Mouse (Mus musculus): ENCODE measurements around the gene Stk32b. TPM values are rescaled to one million over a fixed set of nuclear protein-coding genes. Genes with fewer than 3 reads are reported as not detected.
A peak's percentile ranks its signal among the peaks of the same experiment; 100 is the strongest.

The Stk32b gene
- polyA plus RNA-seq, 1 experiment from 2014 or later, result 0.30 TPM

GRCm38 (mm10) chr5:37717384-37717963, 503 bp upstream of the Stk32b start:
- 0% methylated on average over 14 of the region's 14 CpGs for WGBS
- no peaks in the 10 kb centered on the region for H3K36me3 ChIP-seq
- DNase-seq (ENCODE audit: low spot score), result peak; percentile 83
- H3K4me1 ChIP-seq, result peaks cover 15% of the 10 kb centered on the region
- peaks cover 48% of the 10 kb centered on the region for H3K27me3 ChIP-seq (ENCODE audit: insufficient read depth, poor library complexity, severe bottlenecking)
- no peaks in the 10 kb centered on the region for H3K9me3 ChIP-seq
- H3K4me3 ChIP-seq, result peak overlapping the region; percentile 55
- no peak overlapping the region for H3K27ac ChIP-seq

- no peak overlapping the region for H3K4me3 ChIP-seq
- no peak overlapping the region for H3K27ac ChIP-seq
- 0 out of 2 replicates have a peak, but pooled peaks cover 3% of the 10 kb centered on the region for H3K9me3 ChIP-seq
- H3K4me1 ChIP-seq, result peaks cover 3% of the 10 kb centered on the region; the same call in 1 of the 2 replicates
- 0 out of 2 replicates have a peak, but pooled peaks cover 4% of the 10 kb centered on the region for H3K27me3 ChIP-seq (ENCODE audit: insufficient read depth, poor library complexity, severe bottlenecking)
- 72% methylated on average over 5 of the region's 5 CpGs for WGBS
- H3K36me3 ChIP-seq, result no peaks in the 10 kb centered on the region
- DNase-seq (ENCODE audit: low spot score), result no peak
Observed at GRCm38 (mm10) chr5:37709257-37709904, 7.6 kb downstream of the Stk32b start.

GRCm38 (mm10) chr5:37708124-37708523, 8.8 kb downstream of the Stk32b start:
- H3K36me3 ChIP-seq, result no peaks in the 10 kb centered on the region
- 60% methylated on average over 3 of the region's 3 CpGs for WGBS
- no peak overlapping the region for H3K27ac ChIP-seq
- no peak for DNase-seq (ENCODE audit: low spot score)
- no peak overlapping the region for H3K4me3 ChIP-seq
- H3K4me1 ChIP-seq, result no peaks in the 10 kb centered on the region
- no peaks in the 10 kb centered on the region for H3K27me3 ChIP-seq (ENCODE audit: insufficient read depth, poor library complexity, severe bottlenecking)
- 0 out of 2 replicates have a peak, but pooled peaks cover 3% of the 10 kb centered on the region for H3K9me3 ChIP-seq

GRCm38 (mm10) chr5:37704962-37705361, 12.0 kb downstream of the Stk32b start:
- no peaks in the 10 kb centered on the region for H3K36me3 ChIP-seq
- 71% methylated on average over 2 of the region's 2 CpGs for WGBS
- H3K4me1 ChIP-seq, result no peaks in the 10 kb centered on the region
- 0 out of 2 replicates have a peak, but pooled peaks cover 3% of the 10 kb centered on the region for H3K9me3 ChIP-seq
- DNase-seq (ENCODE audit: low spot score), result no peak
- H3K27ac ChIP-seq, result no peak overlapping the region
- no peaks in the 10 kb centered on the region for H3K27me3 ChIP-seq (ENCODE audit: insufficient read depth, poor library complexity, severe bottlenecking)
- no peak overlapping the region for H3K4me3 ChIP-seq

- no peaks in the 10 kb centered on the region for H3K36me3 ChIP-seq
- no peak for DNase-seq (ENCODE audit: low spot score)
- H3K4me3 ChIP-seq, result no peak overlapping the region
- H3K27me3 ChIP-seq (ENCODE audit: insufficient read depth, poor library complexity, severe bottlenecking), result no peaks in the 10 kb centered on the region
- no peaks in the 10 kb centered on the region for H3K9me3 ChIP-seq
- WGBS, result 78% methylated on average over 12 of the region's 12 CpGs
- H3K4me1 ChIP-seq, result no peaks in the 10 kb centered on the region
- no peak overlapping the region for H3K27ac ChIP-seq
Observed at GRCm38 (mm10) chr5:37699757-37700156, 17.2 kb downstream of the Stk32b start.

GRCm38 (mm10) chr5:37697286-37697685, 19.7 kb downstream of the Stk32b start:
- Histone ChIP-seq H3K27ac (no peak overlapping the region), H3K4me3 (no peak overlapping the region), H3K4me1 (no peaks in the 10 kb centered on the region), H3K9me3 (no peaks in the 10 kb centered on the region), H3K36me3 (no peaks in the 10 kb centered on the region), H3K27me3 (ENCODE audit: insufficient read depth, poor library complexity, severe bottlenecking) (no peaks in the 10 kb centered on the region)
- no peak for DNase-seq (ENCODE audit: low spot score)
- WGBS, result 88% methylated on average over 7 of the region's 7 CpGs

- Histone ChIP-seq H3K36me3 (no peaks in the 10 kb centered on the region), H3K4me3 (no peak overlapping the region), H3K27ac (no peak overlapping the region), H3K4me1 (no peaks in the 10 kb centered on the region), H3K9me3 (no peaks in the 10 kb centered on the region), H3K27me3 (ENCODE audit: insufficient read depth, poor library complexity, severe bottlenecking) (no peaks in the 10 kb centered on the region)
- 62% methylated on average over 4 of the region's 4 CpGs for WGBS
- no peak for DNase-seq (ENCODE audit: low spot score)
Observed at GRCm38 (mm10) chr5:37695773-37696172, 21.2 kb downstream of the Stk32b start.

GRCm38 (mm10) chr5:37692759-37693158, 24.2 kb downstream of the Stk32b start:
- Histone ChIP-seq H3K36me3 (no peaks in the 10 kb centered on the region), H3K27ac (no peak overlapping the region), H3K4me1 (no peaks in the 10 kb centered on the region), H3K27me3 (ENCODE audit: insufficient read depth, poor library complexity, severe bottlenecking) (no peaks in the 10 kb centered on the region), H3K4me3 (no peak overlapping the region), H3K9me3 (no peaks in the 10 kb centered on the region)
- WGBS, result 78% methylated on average over 3 of the region's 3 CpGs
- DNase-seq (ENCODE audit: low spot score), result no peak

- no peaks in the 10 kb centered on the region for H3K4me1 ChIP-seq
- no peaks in the 10 kb centered on the region for H3K36me3 ChIP-seq
- H3K4me3 ChIP-seq, result no peak overlapping the region
- H3K27ac ChIP-seq, result no peak overlapping the region
- WGBS, result 86% methylated on average over 7 of the region's 7 CpGs
- no peaks in the 10 kb centered on the region for H3K27me3 ChIP-seq (ENCODE audit: insufficient read depth, poor library complexity, severe bottlenecking)
- H3K9me3 ChIP-seq, result no peaks in the 10 kb centered on the region
- no peak for DNase-seq (ENCODE audit: low spot score)
Observed at GRCm38 (mm10) chr5:37670781-37671180, 46.2 kb downstream of the Stk32b start.

GRCm38 (mm10) chr5:37664962-37665361, 52.0 kb downstream of the Stk32b start:
- DNase-seq (ENCODE audit: low spot score), result no peak
- no peak overlapping the region for H3K27ac ChIP-seq
- H3K4me1 ChIP-seq, result no peaks in the 10 kb centered on the region
- WGBS, result 84% methylated on average over 3 of the region's 3 CpGs
- no peaks in the 10 kb centered on the region for H3K9me3 ChIP-seq
- no peaks in the 10 kb centered on the region for H3K27me3 ChIP-seq (ENCODE audit: insufficient read depth, poor library complexity, severe bottlenecking)
- H3K4me3 ChIP-seq, result no peak overlapping the region
- no peaks in the 10 kb centered on the region for H3K36me3 ChIP-seq

- H3K27me3 ChIP-seq (ENCODE audit: insufficient read depth, poor library complexity, severe bottlenecking), result no peaks in the 10 kb centered on the region
- no peak overlapping the region for H3K27ac ChIP-seq
- no peaks in the 10 kb centered on the region for H3K9me3 ChIP-seq
- no peaks in the 10 kb centered on the region for H3K36me3 ChIP-seq
- H3K4me3 ChIP-seq, result no peak overlapping the region
- H3K4me1 ChIP-seq, result no peaks in the 10 kb centered on the region
- DNase-seq (ENCODE audit: low spot score), result no peak
- WGBS, result 81% methylated on average over 4 of the region's 4 CpGs
Observed at GRCm38 (mm10) chr5:37659177-37659576, 57.8 kb downstream of the Stk32b start.

GRCm38 (mm10) chr5:37657741-37658140, 59.2 kb downstream of the Stk32b start:
- Histone ChIP-seq H3K9me3 (no peaks in the 10 kb centered on the region), H3K4me1 (no peaks in the 10 kb centered on the region)
- WGBS, result 82% methylated on average over 6 of the region's 6 CpGs

GRCm38 (mm10) chr5:37655208-37655607, 61.8 kb downstream of the Stk32b start:
- no peak for DNase-seq (ENCODE audit: low spot score)
- 73% methylated on average over 5 of the region's 5 CpGs for WGBS

More at GRCm38 (mm10) chr5:37657741-37658140, 59.2 kb downstream of the Stk32b start:
- no peak for DNase-seq (ENCODE audit: low spot score)
- Histone ChIP-seq H3K4me3 (no peak overlapping the region), H3K27ac (no peak overlapping the region), H3K36me3 (no peaks in the 10 kb centered on the region), H3K27me3 (ENCODE audit: insufficient read depth, poor library complexity, severe bottlenecking) (no peaks in the 10 kb centered on the region)

More at GRCm38 (mm10) chr5:37655208-37655607, 61.8 kb downstream of the Stk32b start:
- H3K36me3 ChIP-seq, result no peaks in the 10 kb centered on the region
- H3K27me3 ChIP-seq (ENCODE audit: insufficient read depth, poor library complexity, severe bottlenecking), result no peaks in the 10 kb centered on the region
- H3K9me3 ChIP-seq, result no peaks in the 10 kb centered on the region
- H3K4me1 ChIP-seq, result no peaks in the 10 kb centered on the region
- H3K27ac ChIP-seq, result no peak overlapping the region
- H3K4me3 ChIP-seq, result no peak overlapping the region

Data from heart, embryonic 10.5 days (tissue).